Mouse (Mus musculus) forebrain, embryonic 15.5 days (tissue): Measurements from ENCODE around the gene Rab6b. TPM values are rescaled to one million over a fixed set of nuclear protein-coding genes. Genes with fewer than 3 reads are reported as not detected.

Experiments
- ATAC-seq: fragments of 200-750 bp; cut with Nextera tagmentation; replicated peaks from 2 replicates; pipeline ENCODE4 v1.8.0; 2017; ENCODE audit warnings: mild to moderate bottlenecking, moderate TSS enrichment, moderate library complexity
- H3K27ac ChIP-seq: fragments of 300-500 bp; sonication (generic); replicated peaks from 2 replicates; pipeline ENCODE4 v1.5.1; 2015; ENCODE audit warnings: mild to moderate bottlenecking, inconsistent platforms
- H3K27me3 ChIP-seq: fragments of 300-500 bp; sonication (generic); 2 replicates; pipeline ENCODE4 v1.6.1; 2015; ENCODE audit warnings: inconsistent platforms
- H3K36me3 ChIP-seq: fragments of 300-500 bp; sonication (generic); 2 replicates; pipeline ENCODE4 v1.6.1; 2015; ENCODE audit warnings: mild to moderate bottlenecking, inconsistent platforms
- H3K4me1 ChIP-seq: fragments of 300-500 bp; sonication (generic); 2 replicates; pipeline ENCODE4 v1.6.1; 2015; ENCODE audit warnings: inconsistent platforms
- H3K4me2 ChIP-seq: fragments of 300-500 bp; sonication (generic); replicated peaks from 2 replicates; pipeline ENCODE4 v1.6.1; 2015; ENCODE audit warnings: mild to moderate bottlenecking, inconsistent platforms
- H3K4me3 ChIP-seq: fragments of 300-500 bp; sonication (generic); 2 replicates; pipeline ENCODE4 v1.5.1; 2015; ENCODE audit warnings: mild to moderate bottlenecking, inconsistent platforms
- H3K9ac ChIP-seq: fragments of 300-500 bp; sonication (generic); replicated peaks from 2 replicates; pipeline ENCODE4 v1.6.1; 2015; ENCODE audit warnings: mild to moderate bottlenecking, inconsistent platforms
- H3K9me3 ChIP-seq: fragments of 300-500 bp; sonication (generic); 2 replicates; pipeline ENCODE4 v1.6.1; 2016; ENCODE audit warnings: inconsistent platforms
- WGBS: fragments of 180-500 bp; shearing (Covaris S2); methylation state at CpG from one replicate; pipeline ENCODE4 v1.1.7; 2015; ENCODE audit warnings: mixed read lengths; 5-methylcytosine and 5-hydroxymethylcytosine counted together
- polyA plus RNA-seq: library from polyadenylated mRNA; unstranded; fragments of >200 nt; fragmentation: Nextera tagmentation; extraction: Ambion mirVana; gene quantifications from 2 replicates; pipeline ENCODE4 v1.2.1, GENCODE M21; 2015

Rab6b gene
- polyA plus RNA-seq, 1 experiment from 2014 or later: 62.3 TPM

GRCm38 (mm10) chr9:103121546-103121945 lies 10.0 kb downstream of the Rab6b start:
- 0 out of 2 replicates have a peak, but pooled peaks cover 3% of the 10 kb centered on the region for H3K4me1 ChIP-seq

GRCm38 (mm10) chr9:103124746-103125145 lies 13.2 kb downstream of the Rab6b start:
- Histone ChIP-seq H3K9me3 (no peaks in the 10 kb centered on the region), H3K36me3 (no peaks in the 10 kb centered on the region; the same call in 1 of the 2 replicates), H3K4me1 (no peaks in the 10 kb centered on the region), H3K9ac (no peak overlapping the region), H3K27me3 (no peaks in the 10 kb centered on the region), H3K4me3 (no peak overlapping the region), H3K4me2 (no peak overlapping the region), H3K27ac (no peak overlapping the region)
- ATAC-seq: no peak
- 91% methylated on average over 4 of the region's 4 CpGs for WGBS

More at GRCm38 (mm10) chr9:103121546-103121945, 10.0 kb downstream of the Rab6b start:
- Histone ChIP-seq H3K4me3 (no peak overlapping the region), H3K9me3 (no peaks in the 10 kb centered on the region), H3K9ac (no peak overlapping the region), H3K4me2 (no peak overlapping the region), H3K27ac (no peak overlapping the region), H3K36me3 (no peaks in the 10 kb centered on the region), H3K27me3 (no peaks in the 10 kb centered on the region)
- no peak for ATAC-seq
- WGBS: 91% methylated on average over 7 of the region's 7 CpGs

DNA sequence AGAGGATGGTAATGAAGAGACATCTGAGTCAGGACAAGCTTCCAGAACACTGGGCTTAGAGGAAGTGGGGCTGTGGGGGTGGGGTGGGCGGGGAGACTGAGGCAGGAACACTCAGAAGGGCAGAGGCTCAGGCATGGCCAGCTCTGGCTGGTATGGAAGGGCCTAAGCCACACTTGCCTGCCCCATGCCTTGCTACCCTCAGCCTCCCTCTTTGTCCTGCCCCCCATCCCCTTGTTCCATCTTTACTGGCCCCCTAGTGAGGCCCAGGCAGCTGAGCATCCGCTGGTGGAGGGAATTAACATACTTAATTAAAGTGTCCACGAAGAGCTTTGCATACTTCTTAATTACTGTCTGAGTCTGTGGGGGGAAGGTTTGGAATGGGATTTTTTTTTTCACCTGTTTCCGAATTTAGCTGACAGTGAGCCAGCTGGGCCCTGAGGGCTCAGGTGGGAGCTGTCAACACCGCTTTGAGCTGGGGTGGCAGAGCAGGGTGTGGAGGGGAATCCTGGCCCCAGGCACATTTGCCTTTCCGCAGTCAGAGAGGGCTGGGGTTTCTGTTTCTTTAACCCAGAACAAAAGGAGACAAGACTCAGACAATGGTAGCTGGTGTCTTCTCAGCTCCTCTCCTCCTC lies 22.0 kb downstream of the Rab6b start:
- H3K4me3 ChIP-seq: no peak overlapping the region
- H3K4me1 ChIP-seq: peaks cover 25% of the 10 kb centered on the region
- 0 out of 2 replicates have a peak overlapping the region, but pooled peaks have one; percentile 13 for H3K9ac ChIP-seq
- peak overlapping the region; percentile 67 for H3K27ac ChIP-seq
- no peaks in the 10 kb centered on the region for H3K9me3 ChIP-seq
- no peak overlapping the region for H3K4me2 ChIP-seq
- ATAC-seq: no peak; the same call in 1 of the 2 replicates
- no peaks in the 10 kb centered on the region; the same call in 1 of the 2 replicates for H3K36me3 ChIP-seq
- H3K27me3 ChIP-seq: no peaks in the 10 kb centered on the region
- 20% methylated on average over 6 of the region's 6 CpGs for WGBS

- 54% methylated on average over 9 of the region's 9 CpGs for WGBS
- Histone ChIP-seq H3K27me3 (no peaks in the 10 kb centered on the region), H3K36me3 (no peaks in the 10 kb centered on the region), H3K4me2 (no peak overlapping the region), H3K9ac (0 out of 2 replicates have a peak overlapping the region, but pooled peaks have one; percentile 13), H3K4me3 (no peak overlapping the region), H3K9me3 (no peaks in the 10 kb centered on the region), H3K4me1 (peaks cover 25% of the 10 kb centered on the region), H3K27ac (peak overlapping the region; percentile 67; the same call in 1 of the 2 replicates)
- peak; percentile 26; the same call in 1 of the 2 replicates for ATAC-seq
These were observed 23.0 kb downstream of the Rab6b start for GRCm38 (mm10) chr9:103134450-103135030.

- no peak overlapping the region for H3K4me2 ChIP-seq
- 82% methylated on average over 6 of the region's 6 CpGs for WGBS
These were observed 27.9 kb downstream of the Rab6b start for GRCm38 (mm10) chr9:103139481-103139880.

DNA sequence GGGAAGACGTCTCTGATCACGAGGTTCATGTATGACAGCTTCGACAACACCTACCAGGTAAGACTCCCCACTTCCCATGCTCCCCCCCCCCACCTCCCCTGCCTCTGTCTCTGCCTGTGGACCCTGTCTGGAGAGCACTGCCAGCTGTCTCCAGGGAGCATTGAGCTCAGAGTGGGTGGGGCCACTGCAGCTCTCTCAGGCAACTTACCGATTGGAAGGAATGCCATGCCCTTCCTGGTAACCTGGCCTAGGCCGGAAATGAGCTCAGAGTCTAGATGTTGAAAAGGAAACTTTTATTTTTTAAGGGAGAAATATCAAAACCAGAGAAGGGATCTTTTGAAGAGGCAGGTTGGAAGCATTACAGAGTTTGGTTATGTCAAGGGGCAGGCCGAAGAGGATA lies 28.8 kb downstream of the Rab6b start:
- H3K27ac ChIP-seq: no peak overlapping the region
- whole genome bisulfite sequencing: 85% methylated on average over 6 of the region's 6 CpGs

More at GRCm38 (mm10) chr9:103139481-103139880, 27.9 kb downstream of the Rab6b start:
- no peaks in the 10 kb centered on the region for H3K27me3 ChIP-seq
- no peak overlapping the region for H3K27ac ChIP-seq
- ATAC-seq: no peak
- H3K9me3 ChIP-seq: no peaks in the 10 kb centered on the region
- H3K4me3 ChIP-seq: no peak overlapping the region
- peaks cover 13% of the 10 kb centered on the region for H3K4me1 ChIP-seq
- peaks cover 5% of the 10 kb centered on the region; the same call in 1 of the 2 replicates for H3K36me3 ChIP-seq
- H3K9ac ChIP-seq: no peak overlapping the region

DNA sequence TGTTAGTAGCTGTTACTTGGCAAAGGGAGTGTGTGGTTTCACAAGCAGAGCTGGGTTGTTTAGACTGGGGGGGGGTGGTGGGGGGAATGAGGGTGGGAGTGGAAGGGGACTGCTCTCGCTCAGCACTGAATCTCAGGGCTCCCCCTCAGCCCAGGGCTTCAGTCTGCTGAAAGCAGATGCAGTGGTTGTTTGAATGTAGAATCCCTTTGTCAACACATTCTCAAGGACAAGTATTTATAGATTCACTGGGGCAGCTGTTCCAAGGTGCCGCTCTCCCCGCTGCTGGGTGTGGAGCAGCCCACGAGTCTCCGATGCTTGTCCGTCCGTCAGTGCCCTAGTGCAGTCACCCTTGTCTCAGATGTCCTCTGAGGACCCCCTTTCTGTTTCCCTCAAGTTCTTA lies 29.7 kb downstream of the Rab6b start:
- H3K27ac ChIP-seq: no peak overlapping the region
- no peak for ATAC-seq
- H3K9ac ChIP-seq: no peak overlapping the region
- no peak overlapping the region for H3K4me2 ChIP-seq
- H3K4me3 ChIP-seq: no peak overlapping the region
- 85% methylated on average over 7 of the region's 7 CpGs for WGBS
- peaks cover 5% of the 10 kb centered on the region; the same call in 1 of the 2 replicates for H3K36me3 ChIP-seq
- H3K4me1 ChIP-seq: peaks cover 24% of the 10 kb centered on the region
- no peaks in the 10 kb centered on the region for H3K9me3 ChIP-seq
- H3K27me3 ChIP-seq: no peaks in the 10 kb centered on the region

More for the DNA sequence above, 28.8 kb downstream of the Rab6b start:
- Histone ChIP-seq H3K27me3 (no peaks in the 10 kb centered on the region), H3K4me3 (no peak overlapping the region), H3K9me3 (no peaks in the 10 kb centered on the region), H3K4me1 (peaks cover 15% of the 10 kb centered on the region), H3K4me2 (no peak overlapping the region), H3K9ac (no peak overlapping the region), H3K36me3 (peaks cover 5% of the 10 kb centered on the region; the same call in 1 of the 2 replicates)
- ATAC-seq: no peak

DNA sequence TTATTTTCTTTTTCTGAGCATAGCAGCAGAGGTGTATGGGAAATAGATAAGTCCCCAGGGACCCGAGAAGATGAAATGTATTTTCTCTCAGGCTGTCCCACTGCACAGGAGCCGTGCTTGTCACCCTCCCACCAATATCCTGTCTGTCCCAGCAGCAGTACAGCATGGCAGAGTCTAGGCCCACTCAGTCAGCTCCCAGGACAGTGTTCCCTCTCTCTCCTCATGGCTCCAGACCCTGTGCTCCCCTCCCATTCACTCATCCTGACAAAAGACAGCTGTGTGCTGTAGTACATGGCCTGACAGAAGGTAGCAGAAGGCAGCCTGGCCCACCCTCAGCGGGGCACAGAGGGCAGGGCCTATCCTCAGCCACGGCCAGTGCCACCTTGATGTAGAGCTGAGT lies 32.3 kb downstream of the Rab6b start:
- Histone ChIP-seq H3K4me1 (peaks cover 42% of the 10 kb centered on the region), H3K9ac (no peak overlapping the region), H3K9me3 (no peaks in the 10 kb centered on the region), H3K36me3 (peaks cover 5% of the 10 kb centered on the region; the same call in 1 of the 2 replicates), H3K27ac (no peak overlapping the region), H3K27me3 (no peaks in the 10 kb centered on the region), H3K4me3 (no peak overlapping the region), H3K4me2 (no peak overlapping the region)
- no peak for ATAC-seq
- WGBS: 70% methylated on average over 4 of the region's 4 CpGs

GRCm38 (mm10) chr9:103145351-103145750 lies 33.8 kb downstream of the Rab6b start:
- Histone ChIP-seq H3K27me3 (no peaks in the 10 kb centered on the region), H3K27ac (peak overlapping the region; percentile 66), H3K4me3 (no peak overlapping the region), H3K36me3 (peaks cover 5% of the 10 kb centered on the region; the same call in 1 of the 2 replicates), H3K9me3 (no peaks in the 10 kb centered on the region), H3K9ac (no peak overlapping the region), H3K4me2 (no peak overlapping the region), H3K4me1 (peaks cover 42% of the 10 kb centered on the region)
- ATAC-seq: no peak
- 40% methylated on average over 5 of the region's 5 CpGs for WGBS

DNA sequence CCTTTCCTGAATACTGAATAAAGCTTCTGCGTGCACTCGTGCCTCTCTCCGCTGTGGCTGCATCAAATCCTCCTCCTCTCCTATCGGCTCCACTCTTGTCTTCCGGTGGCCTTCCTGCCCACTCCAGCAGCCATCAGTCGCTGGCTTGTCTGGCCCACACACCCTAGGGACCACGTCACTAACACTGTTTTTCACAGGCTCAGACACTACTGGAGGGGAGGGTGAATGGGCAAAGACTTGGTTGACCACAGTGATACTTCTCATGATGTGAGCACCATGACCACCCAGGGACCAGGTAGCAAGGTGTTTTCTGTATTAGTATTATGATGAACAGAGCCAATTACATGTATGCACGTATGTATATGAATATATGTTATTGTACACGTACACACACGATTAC lies 34.7 kb downstream of the Rab6b start:
- peak; percentile 42 for ATAC-seq

DNA sequence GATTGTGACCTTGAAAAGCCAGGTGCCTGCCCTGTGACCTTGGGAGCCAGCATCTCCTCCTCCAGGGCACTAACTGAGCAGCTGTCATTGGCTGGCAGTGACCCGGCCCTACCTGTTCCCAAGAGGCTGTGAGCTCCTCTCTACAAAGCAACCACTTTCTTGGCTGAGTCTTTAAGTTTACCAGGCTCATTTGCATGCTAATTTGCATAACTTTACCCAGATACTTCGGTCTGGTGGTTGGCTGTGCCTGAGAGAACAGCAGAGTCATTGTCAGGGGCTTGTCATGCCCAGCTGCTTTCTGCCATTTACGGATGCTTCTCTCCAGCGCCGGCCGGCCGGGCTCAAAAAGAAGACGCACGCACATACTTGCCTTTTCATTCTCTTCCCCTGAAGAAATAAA lies 35.1 kb downstream of the Rab6b start:
- Histone ChIP-seq H3K9ac (no peak overlapping the region), H3K4me1 (peaks cover 42% of the 10 kb centered on the region), H3K27ac (peak overlapping the region; percentile 66), H3K4me2 (peak overlapping the region; percentile 37), H3K36me3 (peaks cover 7% of the 10 kb centered on the region; the same call in 1 of the 2 replicates), H3K27me3 (no peaks in the 10 kb centered on the region), H3K4me3 (0 out of 2 replicates have a peak overlapping the region, but pooled peaks have one; percentile 12), H3K9me3 (no peaks in the 10 kb centered on the region)
- peak; percentile 87 for ATAC-seq
- WGBS: 4% methylated on average over 9 of the region's 9 CpGs

More for the DNA sequence above, 34.7 kb downstream of the Rab6b start:
- Histone ChIP-seq H3K27ac (peak overlapping the region; percentile 66), H3K4me2 (peak overlapping the region; percentile 37), H3K9ac (no peak overlapping the region), H3K9me3 (no peaks in the 10 kb centered on the region), H3K4me3 (no peak overlapping the region), H3K27me3 (no peaks in the 10 kb centered on the region), H3K36me3 (peaks cover 7% of the 10 kb centered on the region; the same call in 1 of the 2 replicates), H3K4me1 (peaks cover 42% of the 10 kb centered on the region)
- WGBS: 52% methylated on average over 10 of the region's 10 CpGs

DNA sequence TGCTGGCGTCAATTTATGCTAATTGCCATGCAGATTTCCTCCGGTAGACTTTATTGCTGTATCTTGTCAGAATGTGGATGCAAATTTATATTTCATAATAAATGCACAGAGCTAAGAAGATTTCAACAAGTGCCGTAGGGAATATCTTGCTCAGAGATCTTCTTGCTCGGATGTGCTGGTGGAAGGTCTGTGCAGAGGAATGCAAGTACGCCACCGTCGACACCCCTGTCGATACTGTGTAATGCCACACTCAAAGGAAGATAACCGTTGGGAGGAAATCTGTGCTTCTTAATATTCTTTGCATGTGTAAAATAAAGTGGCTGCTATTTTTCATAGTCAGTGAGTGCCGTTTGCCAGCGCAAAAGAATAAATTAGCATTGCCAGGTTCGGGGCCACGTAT lies 35.5 kb downstream of the Rab6b start:
- Histone ChIP-seq H3K27ac (peak overlapping the region; percentile 66), H3K4me3 (0 out of 2 replicates have a peak overlapping the region, but pooled peaks have one; percentile 12), H3K27me3 (no peaks in the 10 kb centered on the region), H3K9me3 (no peaks in the 10 kb centered on the region), H3K36me3 (peaks cover 7% of the 10 kb centered on the region; the same call in 1 of the 2 replicates), H3K9ac (no peak overlapping the region), H3K4me2 (peak overlapping the region; percentile 37), H3K4me1 (peaks cover 42% of the 10 kb centered on the region)
- peak; percentile 45 for ATAC-seq
- WGBS: 17% methylated on average over 13 of the region's 13 CpGs
